Mouse (Mus musculus): ENCODE results near the gene Bbs5. TPM values are rescaled to one million over a fixed set of nuclear protein-coding genes. Genes with fewer than 3 reads are reported as not detected.
"Not testable (repeated sequence)": the region's sequence is repeated elsewhere in the genome, so short reads cannot be mapped to it uniquely, and the experiment has no call there.

Gene Bbs5
- 1 to 10 TPM; 6.3 to 6.7 TPM for total RNA-seq (2021)
- long read RNA-seq, experiment 1, partial matches to known transcripts: 1 of 4 reads
- long read RNA-seq, experiment 1, other reads (novel, unspliced or antisense): 2 of 4 reads
- long read RNA-seq, experiment 2, partial matches to known transcripts: 1 of 4 reads
- long read RNA-seq, experiment 2, other reads (novel, unspliced or antisense): 1 of 4 reads

- peak; percentile 76 to 91 for DNase-seq (ENCODE audit: low spot score in 2 of 2)
Observed at GRCm38 (mm10) chr2:69646726-69647490, at the start of gene Bbs5. Gene Bbs5 (plus strand): TSS chr2:69647171.

GRCm38 (mm10) chr2:69603726-69604393 is 43.1 kb upstream of the Bbs5 start:
- DNase-seq (ENCODE audit: low spot score in 2 of 2): no peak

GRCm38 (mm10) chr2:69606621-69607020 is 40.4 kb upstream of the Bbs5 start:
- no peak for DNase-seq (ENCODE audit: low spot score in 2 of 2)

GRCm38 (mm10) chr2:69612237-69612636 is 34.7 kb upstream of the Bbs5 start:
- DNase-seq (ENCODE audit: low spot score in 2 of 2): no peak

GRCm38 (mm10) chr2:69612716-69613115 is 34.3 kb upstream of the Bbs5 start:
- no peak for DNase-seq (ENCODE audit: low spot score in 2 of 2)

GRCm38 (mm10) chr2:69613237-69613636 is 33.7 kb upstream of the Bbs5 start:
- no peak for DNase-seq (ENCODE audit: low spot score in 2 of 2)

GRCm38 (mm10) chr2:69618336-69618735 is 28.6 kb upstream of the Bbs5 start:
- no peak for DNase-seq (ENCODE audit: low spot score in 2 of 2)

- DNase-seq (ENCODE audit: low spot score in 2 of 2): no peak
Observed at GRCm38 (mm10) chr2:69619286-69619685, 27.7 kb upstream of the Bbs5 start.

GRCm38 (mm10) chr2:69629215-69629614 is 17.8 kb upstream of the Bbs5 start:
- no peak for DNase-seq (ENCODE audit: low spot score in 2 of 2)

- no peak for DNase-seq (ENCODE audit: low spot score in 2 of 2)
Observed at GRCm38 (mm10) chr2:69629914-69630313, 17.1 kb upstream of the Bbs5 start.

- DNase-seq (ENCODE audit: low spot score in 2 of 2): no peak
Observed at GRCm38 (mm10) chr2:69630792-69631191, 16.2 kb upstream of the Bbs5 start.

GRCm38 (mm10) chr2:69631449-69631848 is 15.5 kb upstream of the Bbs5 start:
- no peak for DNase-seq (ENCODE audit: low spot score in 2 of 2)

- DNase-seq (ENCODE audit: low spot score in 2 of 2): peak; percentile 22 to 33
Observed at GRCm38 (mm10) chr2:69635064-69635701, 11.8 kb upstream of the Bbs5 start.

GRCm38 (mm10) chr2:69635807-69636206 is 11.2 kb upstream of the Bbs5 start:
- DNase-seq (ENCODE audit: low spot score in 2 of 2): peak in 1 of 2 experiments; percentile 57

GRCm38 (mm10) chr2:69637989-69638388 is 9.0 kb upstream of the Bbs5 start:
- not testable (repeated sequence) for DNase-seq (ENCODE audit: low spot score in 2 of 2)

- DNase-seq (ENCODE audit: low spot score in 2 of 2): no peak
Observed at GRCm38 (mm10) chr2:69640100-69640499, 6.9 kb upstream of the Bbs5 start.

GRCm38 (mm10) chr2:69644968-69645617 is 1.9 kb upstream of the Bbs5 start:
- no peak for DNase-seq (ENCODE audit: low spot score in 2 of 2)

GRCm38 (mm10) chr2:69649716-69650115 is 2.7 kb downstream of the Bbs5 start:
- DNase-seq (ENCODE audit: low spot score in 2 of 2): no peak

- no peak for DNase-seq (ENCODE audit: low spot score in 2 of 2)
Observed at GRCm38 (mm10) chr2:69659326-69659725, 12.4 kb downstream of the Bbs5 start.

GRCm38 (mm10) chr2:69663827-69664476 is 17.0 kb downstream of the Bbs5 start:
- no peak for DNase-seq (ENCODE audit: low spot score in 2 of 2)

GRCm38 (mm10) chr2:69667656-69668055 is 20.7 kb downstream of the Bbs5 start:
- DNase-seq (ENCODE audit: low spot score in 2 of 2): no peak
